Mouse (Mus musculus): ENCODE measurements around the gene Gm42878.

- TF ChIP-seq ZMIZ1 (IDR thresholded peaks at IDR 0.05; ENCODE audit: low read depth, low read length) (no peak), MAFK (IDR thresholded peaks at IDR 0.05; ENCODE audit: insufficient replicate concordance, low read length) (no peak), POLR2A (IDR thresholded peaks at IDR 0.05; ENCODE audit: low read depth, low read length) (no peak), USF1 (IDR thresholded peaks at IDR 0.05; ENCODE audit: low read depth, low read length) (no peak), EP300 (IDR thresholded peaks at IDR 0.05; ENCODE audit: low read length) (no peak), MAX (IDR thresholded peaks at IDR 0.05; ENCODE audit: low read length) (no peak), POLR2AphosphoS2 (IDR thresholded peaks at IDR 0.05; ENCODE audit: low read depth, low read length) (no peak), SIN3A (IDR thresholded peaks at IDR 0.05; ENCODE audit: low read length) (no peak), CTCF (conservative IDR thresholded peaks at IDR 0.05 in 1 of 2, IDR thresholded peaks at IDR 0.05 in 1 of 2; ENCODE audit: low read depth in 2 of 2, low read length in 2 of 2) (no peak), TCF12 (IDR thresholded peaks at IDR 0.05; ENCODE audit: low read depth, low read length) (no peak)
Observed at GRCm38 (mm10) chr5:121537588-121537987, 7.7 kb downstream of the Gm42878 start.
